Mouse (Mus musculus) bone marrow macrophage, adult 2 months (primary cell): ENCODE measurements around the gene Slc22a23. TPM values are rescaled to one million over a fixed set of nuclear protein-coding genes. Genes with fewer than 3 reads are reported as not detected.

Experiments used
- H3K27ac ChIP-seq: 2 replicates; pipeline ENCODE4 v1.5.1; 2012; ENCODE audit warnings: low read depth, low read length; ENCODE audit not compliant: insufficient read depth
- H3K4me1 ChIP-seq: 2 replicates; pipeline ENCODE4 v1.6.1; 2012; ENCODE audit warnings: low read length; ENCODE audit not compliant: control insufficient read depth, insufficient read depth
- H3K4me3 ChIP-seq: 2 replicates; pipeline ENCODE4 v1.5.1; 2012; ENCODE audit warnings: mild to moderate bottlenecking, low read length, moderate library complexity; ENCODE audit not compliant: insufficient read depth
- CTCF ChIP-seq: IDR thresholded peaks from 2 replicates; pipeline ENCODE4 v1.5.1; 2012; ENCODE audit warnings: low read depth, mild to moderate bottlenecking, low read length, moderate library complexity
- POLR2A ChIP-seq: IDR thresholded peaks from 2 replicates; pipeline ENCODE4 v1.6.1; 2012; ENCODE audit warnings: mild to moderate bottlenecking, low read depth, low read length, borderline replicate concordance
- polyA plus RNA-seq: library from polyadenylated mRNA; stranded (reverse); fragments of >200 nt; gene quantifications from 2 replicates; pipeline ENCODE4 v1.2.4, GENCODE M21; 2012; ENCODE audit not compliant: missing spikeins, insufficient read depth, insufficient read length

Gene Slc22a23
- polyA plus RNA-seq, 1 experiment, result not detected

- Histone ChIP-seq H3K27ac (no peak overlapping the region), H3K4me1 (peaks cover 11% of the 10 kb centered on the region), H3K4me3 (no peak overlapping the region)
- TF ChIP-seq POLR2A, result no peak
- no peak for TF ChIP-seq CTCF
These were observed 70.6 kb downstream of the Slc22a23 start for GRCm38 (mm10) chr13:34274417-34274816.

GRCm38 (mm10) chr13:34272275-34273054 is 72.5 kb downstream of the Slc22a23 start:
- H3K4me3 ChIP-seq, result no peak overlapping the region
- TF ChIP-seq POLR2A (no peak), CTCF (no peak)
- H3K4me1 ChIP-seq, result peaks cover 8% of the 10 kb centered on the region
- H3K27ac ChIP-seq, result no peak overlapping the region

GRCm38 (mm10) chr13:34271665-34272064 is 73.3 kb downstream of the Slc22a23 start:
- Histone ChIP-seq H3K4me1 (peaks cover 3% of the 10 kb centered on the region; the same call in 1 of the 2 replicates), H3K4me3 (no peak overlapping the region), H3K27ac (no peak overlapping the region)
- TF ChIP-seq CTCF (no peak), POLR2A (no peak)

- TF ChIP-seq CTCF (no peak), POLR2A (no peak)
- Histone ChIP-seq H3K4me3 (no peak overlapping the region), H3K4me1 (no peaks in the 10 kb centered on the region; the same call in 1 of the 2 replicates), H3K27ac (no peak overlapping the region)
These were observed 73.9 kb downstream of the Slc22a23 start for GRCm38 (mm10) chr13:34270886-34271602.

- no peak overlapping the region for H3K27ac ChIP-seq
- H3K4me3 ChIP-seq, result no peak overlapping the region
- no peak for TF ChIP-seq POLR2A
- no peak for TF ChIP-seq CTCF
- H3K4me1 ChIP-seq, result no peaks in the 10 kb centered on the region
These were observed 75.5 kb downstream of the Slc22a23 start for GRCm38 (mm10) chr13:34269376-34269991.

DNA sequence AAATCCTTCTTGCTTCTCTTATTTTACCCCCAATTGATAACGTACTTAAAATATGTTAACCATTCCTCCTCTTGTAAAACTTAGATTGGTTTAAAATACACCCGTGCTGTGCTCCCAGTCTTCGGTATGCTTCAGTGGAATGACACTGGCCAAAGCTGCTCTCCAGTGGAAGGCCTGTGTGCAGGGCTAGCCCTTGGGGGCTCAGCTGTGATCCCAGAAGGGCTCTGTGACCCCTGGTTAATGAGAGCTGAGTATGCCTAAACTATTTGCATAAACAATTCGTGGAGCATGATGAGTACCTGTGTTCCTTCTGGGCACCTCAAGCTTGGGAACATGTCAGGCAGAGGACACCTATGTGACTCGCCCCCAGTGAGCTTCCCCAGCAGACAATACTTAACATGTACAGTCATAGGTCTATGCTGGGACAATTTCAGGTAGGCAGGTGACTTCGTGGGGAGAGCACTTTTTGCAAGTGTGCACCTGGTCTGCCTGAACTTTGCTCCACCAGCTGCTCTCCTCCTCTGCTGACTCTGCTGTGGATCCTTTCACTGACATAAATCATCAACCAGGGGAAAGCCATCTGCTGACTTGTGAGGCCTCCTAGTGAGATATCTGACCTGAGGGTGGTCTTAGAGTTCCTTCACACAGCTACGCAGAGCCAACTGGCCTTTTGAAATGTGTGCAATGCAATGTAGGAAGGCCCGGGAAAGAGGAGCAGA is 77.9 kb downstream of the Slc22a23 start:
- TF ChIP-seq CTCF (no peak), POLR2A (no peak)
- H3K4me1 ChIP-seq, result no peaks in the 10 kb centered on the region
- H3K27ac ChIP-seq, result no peak overlapping the region
- H3K4me3 ChIP-seq, result no peak overlapping the region

GRCm38 (mm10) chr13:34266067-34266466 is 78.9 kb downstream of the Slc22a23 start:
- Histone ChIP-seq H3K4me3 (no peak overlapping the region), H3K4me1 (no peaks in the 10 kb centered on the region), H3K27ac (no peak overlapping the region)
- TF ChIP-seq POLR2A (no peak), CTCF (no peak)

- no peak for TF ChIP-seq POLR2A
- TF ChIP-seq CTCF, result no peak
- no peaks in the 10 kb centered on the region for H3K4me1 ChIP-seq
- no peak overlapping the region for H3K4me3 ChIP-seq
- no peak overlapping the region for H3K27ac ChIP-seq
These were observed 79.4 kb downstream of the Slc22a23 start for GRCm38 (mm10) chr13:34265576-34265975.

GRCm38 (mm10) chr13:34265022-34265565 is 79.9 kb downstream of the Slc22a23 start:
- Histone ChIP-seq H3K4me3 (no peak overlapping the region), H3K4me1 (no peaks in the 10 kb centered on the region), H3K27ac (no peak overlapping the region)
- no peak for TF ChIP-seq POLR2A
- TF ChIP-seq CTCF, result no peak
